Mouse (Mus musculus) intestine, postnatal 0 days (tissue): Measurements from ENCODE around the gene Pole2. TPM values are rescaled to one million over a fixed set of nuclear protein-coding genes. Genes with fewer than 3 reads are reported as not detected.
A peak's percentile ranks its signal among the peaks of the same experiment; 100 is the strongest.

Experiments
- ATAC-seq: fragments of 200-750 bp; cut with Nextera tagmentation; 2 replicates; pipeline ENCODE4 v1.8.0; 2017; ENCODE audit warnings: mild to moderate bottlenecking, moderate TSS enrichment, moderate library complexity
- H3K27ac ChIP-seq: fragments of 300-500 bp; sonication (generic); 2 replicates; pipeline ENCODE4 v1.5.1; 2014; ENCODE audit warnings: mild to moderate bottlenecking, low read depth, low read length, moderate library complexity
- H3K27me3 ChIP-seq: fragments of 300-500 bp; sonication (generic); replicated peaks from 2 replicates; pipeline ENCODE4 v1.6.1; 2014; ENCODE audit warnings: low read length, mixed read lengths; ENCODE audit not compliant: control insufficient read depth, insufficient read depth
- H3K36me3 ChIP-seq: fragments of 300-500 bp; sonication (generic); 2 replicates; pipeline ENCODE4 v1.6.1; 2014; ENCODE audit warnings: mild to moderate bottlenecking, moderate library complexity; ENCODE audit not compliant: control insufficient read depth, insufficient read depth
- H3K4me1 ChIP-seq: fragments of 300-500 bp; sonication (generic); replicated peaks from 2 replicates; pipeline ENCODE4 v1.6.1; 2014; ENCODE audit warnings: antibody characterized with exemption, low read length, mixed read lengths; ENCODE audit not compliant: control insufficient read depth, insufficient read depth
- H3K4me2 ChIP-seq: fragments of 300-500 bp; sonication (generic); replicated peaks from 2 replicates; pipeline ENCODE4 v1.6.1; 2014; ENCODE audit warnings: low read depth, mild to moderate bottlenecking, moderate library complexity
- H3K4me3 ChIP-seq: fragments of 300-500 bp; sonication (generic); 2 replicates; pipeline ENCODE4 v1.5.1; 2014; ENCODE audit warnings: low read depth, low read length
- H3K9ac ChIP-seq: fragments of 300-500 bp; sonication (generic); 2 replicates; pipeline ENCODE4 v1.6.1; 2014; ENCODE audit warnings: mild to moderate bottlenecking, low read depth, low read length
- H3K9me3 ChIP-seq: fragments of 300-500 bp; sonication (generic); 2 replicates; pipeline ENCODE4 v1.6.1; 2016; ENCODE audit warnings: mixed run types; ENCODE audit not compliant: control insufficient read depth
- CTCF ChIP-seq: sonication (generic); IDR thresholded peaks from 2 replicates; pipeline ENCODE4 v1.5.1; 2016; ENCODE audit warnings: low read depth, mild to moderate bottlenecking, control low read depth, antibody characterized with exemption, moderate library complexity
- WGBS: fragments of 180-500 bp; shearing (Covaris S2); extraction: QIAGEN DNeasy Blood & Tissue Kit; methylation state at CpG from one replicate; pipeline ENCODE4 v1.1.7; 2014; 5-methylcytosine and 5-hydroxymethylcytosine counted together
- polyA plus RNA-seq: library from polyadenylated mRNA; unstranded; fragments of >200 nt; fragmentation: Nextera tagmentation; extraction: Ambion mirVana; gene quantifications from 2 replicates; pipeline ENCODE4 v1.2.1, GENCODE M21; 2015

The Pole2 gene
- polyA plus RNA-seq, 1 experiment from 2014 or later: 5.4 TPM

- Histone ChIP-seq H3K4me3 (peak overlapping the region; percentile 84), H3K36me3 (peaks cover 4% of the 10 kb centered on the region; the same call in 1 of the 2 replicates), H3K9me3 (no peaks in the 10 kb centered on the region), H3K27me3 (no peaks in the 10 kb centered on the region), H3K9ac (peak overlapping the region; percentile 77), H3K4me2 (peak overlapping the region; percentile 77), H3K4me1 (peaks cover 8% of the 10 kb centered on the region; the same call in 1 of the 2 replicates), H3K27ac (peak overlapping the region; percentile 84)
- TF ChIP-seq CTCF: 0 out of 2 replicates have a peak, but pooled peaks have one; percentile 3
- peak; percentile 48 for ATAC-seq
- under 1% methylated on average over 79 of the region's 86 CpGs for WGBS
Measured at GRCm38 (mm10) chr12:69184342-69185295, 43.4 kb downstream of the Pole2 start.

DNA sequence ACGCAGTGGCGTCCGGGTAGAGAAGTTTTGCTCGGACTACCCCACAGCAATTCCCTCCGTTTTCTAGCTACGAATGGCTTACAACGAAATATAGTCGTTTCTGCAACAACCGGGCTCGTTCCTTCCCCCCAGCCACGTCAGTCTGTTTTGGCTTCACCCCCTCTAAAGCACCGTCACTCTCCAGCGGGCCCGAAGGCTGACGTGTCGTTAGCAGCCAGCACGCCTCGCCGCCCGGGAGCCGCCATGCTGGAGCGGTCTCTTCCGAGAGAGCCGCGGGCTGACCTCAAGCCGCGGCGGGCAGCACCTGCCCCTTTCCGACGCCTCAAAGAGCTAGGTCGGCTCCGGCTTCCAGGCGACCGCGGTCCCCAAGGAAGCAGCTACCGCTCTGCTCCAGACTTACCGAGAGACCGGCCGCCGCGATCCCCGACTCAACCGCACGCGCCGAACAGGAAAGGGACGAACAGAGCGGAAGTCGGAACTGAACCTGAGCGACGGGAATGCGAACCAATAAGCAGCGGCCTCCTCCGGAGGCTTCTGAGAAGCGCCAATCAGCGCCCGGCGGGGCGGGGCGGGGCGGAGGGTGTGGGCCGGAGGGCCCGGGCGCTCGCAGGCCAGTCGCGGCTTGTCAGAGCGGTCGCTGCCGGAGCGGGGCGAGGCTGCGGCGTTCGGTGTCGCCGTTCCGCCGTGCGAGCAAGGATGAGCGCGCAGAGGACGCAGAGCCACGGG, 44.2 kb downstream of the Pole2 start, which contains the start of the genes Rpl36al and Mgat2:
Rpl36al (minus strand) TSS at position 501 of the 726 bp plus-strand sequence.
Mgat2 (plus strand) TSS at position 575 of the 726 bp plus-strand sequence.
- Histone ChIP-seq H3K4me1 (peaks cover 8% of the 10 kb centered on the region; the same call in 1 of the 2 replicates), H3K4me2 (peak within 1 kb of the TSS; percentile 77), H3K4me3 (peak within 1 kb of the TSS; percentile 84), H3K27me3 (no peaks in the 10 kb centered on the region), H3K9me3 (no peaks in the 10 kb centered on the region), H3K36me3 (peaks cover 4% of the 10 kb centered on the region; the same call in 1 of the 2 replicates), H3K27ac (peak within 1 kb of the TSS; percentile 84), H3K9ac (peak within 1 kb of the TSS; percentile 77)
- ATAC-seq: peak; percentile 99
- WGBS: under 1% methylated on average over 84 of the region's 84 CpGs
- no peak for TF ChIP-seq CTCF

GRCm38 (mm10) chr12:69181800-69182199, 46.2 kb downstream of the Pole2 start:
- H3K9ac ChIP-seq: no peak overlapping the region
- H3K4me3 ChIP-seq: no peak overlapping the region
- 0 out of 2 replicates have a peak, but pooled peaks cover 4% of the 10 kb centered on the region for H3K36me3 ChIP-seq
- H3K27me3 ChIP-seq: no peaks in the 10 kb centered on the region
- no peak for TF ChIP-seq CTCF
- no peak for ATAC-seq
- H3K4me1 ChIP-seq: peaks cover 8% of the 10 kb centered on the region; the same call in 1 of the 2 replicates
- no peak overlapping the region for H3K27ac ChIP-seq
- H3K4me2 ChIP-seq: no peak overlapping the region
- H3K9me3 ChIP-seq: no peaks in the 10 kb centered on the region
- 80% methylated on average over 4 of the region's 4 CpGs for WGBS

GRCm38 (mm10) chr12:69179371-69179770, 48.6 kb downstream of the Pole2 start:
- ATAC-seq: no peak
- Histone ChIP-seq H3K9ac (no peak overlapping the region), H3K36me3 (peaks cover 4% of the 10 kb centered on the region; the same call in 1 of the 2 replicates), H3K27ac (no peak overlapping the region), H3K4me1 (no peaks in the 10 kb centered on the region), H3K4me3 (no peak overlapping the region), H3K9me3 (no peaks in the 10 kb centered on the region), H3K4me2 (no peak overlapping the region), H3K27me3 (no peaks in the 10 kb centered on the region)
- 70% methylated on average over 12 of the region's 12 CpGs for WGBS
- no peak for TF ChIP-seq CTCF

DNA sequence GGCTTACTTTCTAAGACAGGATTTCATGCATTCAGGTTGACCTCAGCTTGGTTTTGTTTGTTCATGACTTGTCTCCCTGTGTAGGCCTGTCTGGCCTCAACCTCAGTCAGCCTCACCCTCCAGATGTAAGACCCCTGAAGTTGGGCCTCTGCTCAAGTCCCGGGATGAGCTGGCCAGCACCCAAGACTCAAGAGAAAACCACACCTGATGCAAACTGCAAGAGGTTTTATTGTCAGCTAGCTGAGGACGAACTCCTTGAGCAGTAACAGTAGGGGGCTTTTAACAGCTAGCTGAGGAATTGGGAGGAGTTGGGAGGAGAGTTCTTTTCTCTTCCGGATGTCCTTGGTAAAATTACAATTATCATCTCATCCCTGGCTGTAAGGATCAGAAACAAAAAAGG, 50.5 kb downstream of the Pole2 start:
- no peak for ATAC-seq
- WGBS: 90% methylated on average over 3 of the region's 3 CpGs

GRCm38 (mm10) chr12:69175975-69176374, 52.0 kb downstream of the Pole2 start:
- no peak for TF ChIP-seq CTCF
- WGBS: 59% methylated on average over 3 of the region's 3 CpGs
- peak; percentile 65 for ATAC-seq
- Histone ChIP-seq H3K9me3 (no peaks in the 10 kb centered on the region), H3K4me2 (no peak overlapping the region), H3K9ac (no peak overlapping the region), H3K36me3 (peaks cover 3% of the 10 kb centered on the region; the same call in 1 of the 2 replicates), H3K27ac (no peak overlapping the region), H3K4me1 (no peaks in the 10 kb centered on the region), H3K27me3 (no peaks in the 10 kb centered on the region), H3K4me3 (no peak overlapping the region)

More for the DNA sequence above, 50.5 kb downstream of the Pole2 start:
- Histone ChIP-seq H3K4me1 (no peaks in the 10 kb centered on the region), H3K9ac (no peak overlapping the region), H3K4me3 (no peak overlapping the region), H3K36me3 (peaks cover 4% of the 10 kb centered on the region; the same call in 1 of the 2 replicates), H3K27ac (no peak overlapping the region), H3K27me3 (no peaks in the 10 kb centered on the region), H3K9me3 (no peaks in the 10 kb centered on the region), H3K4me2 (no peak overlapping the region)
- TF ChIP-seq CTCF: no peak
